7 mouse cellular contexts compared by ENCODE assay signal in the genomic region with DNA sequence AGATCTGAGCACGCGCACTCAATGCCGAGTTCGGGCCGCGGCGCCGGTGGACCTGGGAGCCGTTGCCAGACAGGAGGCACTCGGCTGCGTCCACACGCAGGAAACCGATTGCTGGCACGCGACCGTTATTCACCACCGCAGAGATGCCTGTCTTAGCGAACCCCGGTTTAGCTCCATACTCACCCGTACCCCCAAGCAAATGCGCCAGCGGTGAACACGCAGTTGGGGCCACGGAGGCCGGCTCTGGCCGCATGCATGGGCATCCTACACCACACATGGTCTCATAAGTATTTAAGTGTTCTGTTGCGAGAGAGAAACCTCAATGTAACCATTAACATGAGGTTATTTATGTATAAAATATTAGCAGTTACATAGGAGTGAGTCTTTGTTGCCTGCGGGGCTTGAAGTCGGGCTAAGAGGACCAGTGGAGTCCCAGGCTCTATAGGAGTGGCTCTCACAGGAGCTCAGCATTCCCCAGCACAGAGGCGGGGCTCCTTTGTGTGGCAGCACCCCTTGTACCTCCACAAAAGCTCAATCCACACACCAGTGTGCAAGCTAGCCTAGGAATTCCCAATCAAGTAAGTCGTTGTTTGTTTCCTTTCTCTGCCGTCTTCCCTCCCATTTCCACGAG. TPM values are rescaled to one million over a fixed set of nuclear protein-coding genes. Genes with fewer than 3 reads are reported as not detected.
DNase-seq lines count a peak whose midpoint lies in the region; ATAC-seq and TF ChIP-seq lines count a peak whose summit lies in the region.

No protein-coding gene starts in this region.

- H3K4me2 ChIP-seq in forebrain, embryonic 13.5 days = peak overlapping the region; percentile 59
- peak overlapping the region; percentile 65 for H3K4me2 ChIP-seq in kidney, embryonic 15.5 days

- peaks cover 11% of the 10 kb centered on the region for H3K27me3 ChIP-seq in testis, adult 2 months (ENCODE audit: control insufficient read depth, insufficient read depth, low read length)
- peaks cover 93% of the 10 kb centered on the region for H3K27me3 ChIP-seq in forebrain, embryonic 13.5 days
- H3K27me3 ChIP-seq in kidney, embryonic 15.5 days = peaks cover 95% of the 10 kb centered on the region

- peak overlapping the region; percentile 78 for H3K4me3 ChIP-seq in testis, adult 2 months (ENCODE audit: control insufficient read depth, low read depth, low read length)
- peak overlapping the region; percentile 37 for H3K4me3 ChIP-seq in forebrain, embryonic 13.5 days
- peak overlapping the region; percentile 37 for H3K4me3 ChIP-seq in kidney, embryonic 15.5 days (replicated peaks)

- WGBS in forebrain, embryonic 13.5 days = under 1% methylated on average over 33 of the region's 33 CpGs
- 1% methylated on average over 33 of the region's 33 CpGs for WGBS in kidney, embryonic 15.5 days

- DNase-seq in testis, postnatal 10 days (ENCODE audit: low spot score) = no peak
- DNase-seq in naive thymus-derived CD4-positive, alpha-beta T cell, adult 2 months (ENCODE audit: low read depth) = peak; percentile 32
- DNase-seq in frontal cortex, adult 2 months (ENCODE audit: extremely low spot score in 1 of 2, low spot score in 1 of 2) = no peak
- no peak for DNase-seq in testis, postnatal 14 days (ENCODE audit: low spot score)

- H3K27ac ChIP-seq in testis, adult 2 months (ENCODE audit: control insufficient read depth, insufficient read depth, low read depth, low read length) = no peak overlapping the region
- no peak overlapping the region for H3K27ac ChIP-seq in forebrain, embryonic 13.5 days
- H3K27ac ChIP-seq in kidney, embryonic 15.5 days = no peak overlapping the region

- TF ChIP-seq CTCF in testis, adult 2 months (IDR thresholded peaks at IDR 0.05; ENCODE audit: control insufficient read depth, insufficient read depth, insufficient replicate concordance, low read depth, low read length) = no peak

- peak overlapping the region; percentile 40; the same call in 1 of the 2 replicates for H3K9ac ChIP-seq in forebrain, embryonic 13.5 days
- H3K9ac ChIP-seq in kidney, embryonic 15.5 days = 0 out of 2 replicates have a peak overlapping the region, but pooled peaks have one; percentile 17

- H3K4me1 ChIP-seq in testis, adult 2 months (ENCODE audit: control insufficient read depth, insufficient read depth, low read length) = peaks cover 27% of the 10 kb centered on the region
- H3K4me1 ChIP-seq in forebrain, embryonic 13.5 days = peaks cover 19% of the 10 kb centered on the region
- H3K4me1 ChIP-seq in kidney, embryonic 15.5 days = peaks cover 33% of the 10 kb centered on the region

- no peak for TF ChIP-seq POLR2A in testis, adult 2 months (IDR thresholded peaks at IDR 0.05; ENCODE audit: control insufficient read depth, low read depth, low read length)

- ATAC-seq in forebrain, embryonic 13.5 days = no peak
- no peak for ATAC-seq in kidney, embryonic 15.5 days (replicated peaks; ENCODE audit: low FRiP score)

- no peaks in the 10 kb centered on the region for H3K9me3 ChIP-seq in forebrain, embryonic 13.5 days (replicated peaks)
- H3K9me3 ChIP-seq in kidney, embryonic 15.5 days (replicated peaks) = no peaks in the 10 kb centered on the region

- H3K36me3 ChIP-seq in testis, adult 2 months (ENCODE audit: control insufficient read depth, insufficient read depth, low read length) = no peaks in the 10 kb centered on the region
- H3K36me3 ChIP-seq in forebrain, embryonic 13.5 days (ENCODE audit: poor library complexity, severe bottlenecking) = no peaks in the 10 kb centered on the region
- no peaks in the 10 kb centered on the region for H3K36me3 ChIP-seq in kidney, embryonic 15.5 days

RNA-seq across cellular contexts. Expression of gene Hand1, which starts 4.6 kb away (rescaled TPM):
- polyA plus RNA-seq in testis, adult 2 months (2012; rRNA removed) = 0.15 and 0.38 TPM in 2 replicates
- not detected in 2 replicates for polyA plus RNA-seq in forebrain, embryonic 13.5 days (2015; fragmentation: Nextera tagmentation; extraction: Ambion mirVana)
- 0.99 and 5.4 TPM in 2 replicates for polyA plus RNA-seq in kidney, embryonic 15.5 days (2015; fragmentation: Nextera tagmentation; extraction: Ambion mirVana)
- 0.28 and 1.6 TPM in 2 replicates for polyA plus RNA-seq in frontal cortex, adult 2 months (2012; rRNA removed)

RNA-seq across cellular contexts. Expression of gene Sap30l, which starts 26.6 kb away (rescaled TPM):
- polyA plus RNA-seq in testis, adult 2 months (2012; rRNA removed) = 3.1 and 5.5 TPM in 2 replicates
- 6.8 and 7.4 TPM in 2 replicates for polyA plus RNA-seq in forebrain, embryonic 13.5 days (2015; fragmentation: Nextera tagmentation; extraction: Ambion mirVana)
- 10.1 and 11.6 TPM in 2 replicates for polyA plus RNA-seq in kidney, embryonic 15.5 days (2015; fragmentation: Nextera tagmentation; extraction: Ambion mirVana)
- 31.0 and 33.4 TPM in 2 replicates for polyA plus RNA-seq in frontal cortex, adult 2 months (2012; rRNA removed)
